Mouse (Mus musculus) A20 (cell line): ENCODE data around the gene Senp6.
"Not testable (repeated sequence)": the region's sequence is repeated elsewhere in the genome, so short reads cannot be mapped to it uniquely, and the experiment has no call there.

Experiments
- DNase-seq: peaks from one replicate; pipeline ENCODE4 v3.0.0-alpha.2; 2011; ENCODE audit warnings: low read depth, low spot score

The Senp6 gene

DNA sequence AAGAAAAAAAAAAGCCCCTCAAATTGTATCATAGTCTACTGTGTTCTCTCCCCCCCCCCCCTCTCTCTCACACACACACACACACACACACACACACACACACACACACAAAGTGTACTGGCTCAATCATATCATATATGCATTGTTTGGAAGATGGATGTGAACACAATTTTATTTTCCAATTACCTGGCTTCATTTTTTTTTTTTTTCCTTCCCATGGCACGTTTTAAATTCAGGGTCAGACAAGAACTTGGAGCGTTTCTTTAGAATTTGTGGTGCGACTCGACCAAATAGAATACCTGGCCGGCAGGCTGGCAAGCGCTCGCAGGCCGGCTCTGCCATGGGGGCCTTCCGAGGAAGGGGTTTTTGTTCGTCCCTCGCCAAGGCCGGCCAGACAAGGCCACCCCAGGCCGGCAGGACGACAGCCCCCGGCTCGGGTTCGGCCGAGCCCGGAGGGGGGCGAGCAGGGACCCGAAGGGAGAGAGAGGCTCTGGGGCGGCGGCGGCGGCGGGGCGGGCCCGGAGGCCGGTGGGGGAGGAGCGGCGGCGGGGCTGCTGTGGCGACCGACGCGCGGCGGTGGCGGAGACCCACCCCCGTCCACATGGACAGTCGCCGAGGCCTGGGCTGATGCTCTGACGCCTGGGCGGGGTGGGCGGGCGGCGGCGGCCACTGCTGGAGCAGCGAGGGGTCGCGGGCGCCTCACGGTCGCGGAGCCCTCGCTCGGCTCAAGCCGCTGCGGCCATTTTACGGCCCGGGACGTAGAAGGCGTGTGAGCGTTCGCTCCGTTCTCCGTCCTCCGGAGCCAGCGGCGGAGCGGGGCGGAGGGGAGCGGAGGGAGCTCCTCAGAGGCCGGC is at the start of gene Senp6:
TSS of gene Senp6 (plus strand) at position 537 of the 854 bp plus-strand sequence.
- peak; percentile 90 for DNase-seq

- no peak for DNase-seq
Observed at GRCm38 (mm10) chr9:80020429-80020828, 46.3 kb upstream of the Senp6 start.

DNA sequence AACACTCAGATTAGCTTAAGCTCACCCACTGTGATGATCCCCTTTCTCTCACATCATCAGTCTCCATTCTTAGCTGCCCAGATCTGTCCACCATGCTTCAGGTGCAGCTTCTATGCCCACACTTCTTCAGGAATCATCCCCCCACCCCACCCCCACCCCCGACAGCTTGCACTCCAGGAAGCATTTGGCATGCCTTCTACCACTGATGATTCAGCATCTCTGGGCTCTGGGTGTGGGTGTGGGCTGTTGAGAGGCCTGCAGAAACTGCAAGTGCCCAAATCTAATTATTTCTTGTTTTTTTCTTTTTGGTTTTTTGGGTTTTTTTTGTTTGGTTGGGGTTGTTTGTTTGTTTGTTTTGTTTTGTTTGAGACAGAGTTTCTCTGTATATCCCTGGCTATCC is 45.1 kb upstream of the Senp6 start:
- no peak for DNase-seq

DNA sequence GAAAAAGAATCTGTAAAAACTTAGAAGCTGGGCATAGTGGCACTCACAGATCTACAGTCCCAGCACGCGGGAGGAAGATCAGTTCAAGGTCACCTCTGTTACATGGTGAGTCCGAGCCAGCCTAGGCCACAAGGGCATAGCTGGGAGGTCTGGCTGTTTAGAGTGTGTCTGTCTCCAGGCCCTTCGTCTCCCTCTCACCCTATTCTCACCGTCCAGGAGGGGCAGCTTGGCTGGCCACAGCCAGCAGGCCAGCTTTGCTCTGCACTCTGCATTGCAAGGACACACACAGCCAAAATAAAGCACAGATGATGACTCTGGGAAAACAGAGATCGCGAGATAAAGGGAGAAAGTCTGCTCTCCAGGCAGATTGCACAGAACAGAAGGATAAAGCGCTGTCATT is 43.9 kb upstream of the Senp6 start:
- DNase-seq = no peak

GRCm38 (mm10) chr9:80025347-80025746 is 41.4 kb upstream of the Senp6 start:
- DNase-seq = not testable (repeated sequence)

DNA sequence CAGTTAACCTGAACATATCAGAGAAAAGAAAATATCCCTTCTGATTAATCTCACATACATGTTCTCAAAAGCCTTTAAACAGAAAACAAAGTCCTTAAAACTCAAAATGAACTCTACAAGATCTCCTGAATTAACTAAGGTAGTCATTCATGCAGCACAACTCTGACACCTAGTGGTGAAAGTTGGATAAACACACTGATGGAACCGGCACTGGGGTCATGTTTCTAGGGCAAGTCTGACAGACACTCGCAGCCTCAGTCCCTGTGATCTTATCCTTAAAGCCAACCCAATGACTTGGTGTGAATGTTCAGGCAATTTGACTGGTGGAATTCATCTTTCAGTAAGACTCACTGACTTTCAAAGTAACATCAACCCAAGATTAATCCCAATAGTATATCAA is 40.7 kb upstream of the Senp6 start:
- DNase-seq = peak; percentile 79

GRCm38 (mm10) chr9:80026581-80027021 is 40.1 kb upstream of the Senp6 start:
- no peak for DNase-seq

GRCm38 (mm10) chr9:80037262-80037996 is 29.3 kb upstream of the Senp6 start:
- DNase-seq = no peak

- DNase-seq = no peak
Observed at GRCm38 (mm10) chr9:80037997-80038383, 28.7 kb upstream of the Senp6 start.

GRCm38 (mm10) chr9:80039296-80039815 is 27.3 kb upstream of the Senp6 start:
- DNase-seq = no peak

DNA sequence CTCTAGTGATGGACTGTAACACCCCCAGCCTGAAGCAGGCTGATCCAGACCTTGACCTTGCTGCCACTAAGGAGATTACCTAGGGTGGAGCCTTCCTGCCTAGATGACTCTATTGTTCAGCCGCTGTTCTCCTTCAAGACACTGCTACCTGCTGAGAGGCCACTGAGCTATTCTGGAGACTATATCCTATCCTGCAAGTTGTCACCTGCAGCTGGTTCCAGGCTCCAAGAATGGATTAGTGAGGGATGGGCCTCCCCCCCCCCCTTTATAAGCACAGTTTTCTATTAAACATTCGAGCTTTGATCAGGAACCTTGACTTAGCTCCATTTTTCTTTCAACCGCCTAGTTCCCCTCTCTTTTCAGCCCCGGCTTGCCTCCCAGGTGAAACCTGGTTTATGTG is 22.4 kb upstream of the Senp6 start:
- not testable (repeated sequence) for DNase-seq

- DNase-seq = not testable (repeated sequence)
Observed at GRCm38 (mm10) chr9:80049271-80049670, 17.4 kb upstream of the Senp6 start.

DNA sequence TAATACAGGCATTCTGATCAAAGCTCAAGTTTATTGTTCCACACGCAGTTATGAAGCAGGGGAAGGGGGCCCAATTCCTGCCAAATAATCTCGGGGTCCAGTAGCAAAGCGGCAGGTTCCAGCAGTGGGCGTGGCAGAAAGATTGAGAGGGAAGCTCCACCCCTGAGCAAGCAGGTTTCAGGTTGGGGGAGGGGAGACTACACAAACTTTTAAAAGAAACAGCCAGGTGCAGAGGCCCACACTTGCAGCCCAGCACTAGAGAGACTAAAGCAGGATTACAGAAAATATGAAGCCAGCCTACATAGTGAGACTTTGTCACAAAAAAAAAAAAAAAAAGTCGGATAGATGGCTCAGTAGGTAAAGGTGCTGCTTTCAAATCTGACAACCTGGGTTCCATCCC is 13.8 kb upstream of the Senp6 start:
- DNase-seq = peak; percentile 90

DNA sequence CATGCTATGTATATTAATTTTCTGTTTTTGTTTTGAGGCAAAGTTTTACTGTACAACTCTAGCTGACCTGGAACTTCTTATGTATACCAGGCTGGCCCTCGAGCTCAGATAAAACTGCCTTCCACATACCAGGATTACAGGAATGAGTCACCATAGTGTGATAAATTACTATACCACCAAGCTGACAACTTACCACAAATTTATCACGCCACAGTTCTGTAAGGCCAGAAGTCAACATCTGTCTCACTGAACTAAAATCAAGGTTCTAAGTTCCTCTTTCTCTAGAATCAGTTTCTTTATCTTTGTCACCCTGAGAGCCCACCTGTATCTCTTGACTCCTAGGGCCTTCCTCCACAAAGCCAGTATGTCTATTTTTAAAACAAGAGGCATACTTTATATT is 9.0 kb upstream of the Senp6 start:
- DNase-seq = peak; percentile 91

DNA sequence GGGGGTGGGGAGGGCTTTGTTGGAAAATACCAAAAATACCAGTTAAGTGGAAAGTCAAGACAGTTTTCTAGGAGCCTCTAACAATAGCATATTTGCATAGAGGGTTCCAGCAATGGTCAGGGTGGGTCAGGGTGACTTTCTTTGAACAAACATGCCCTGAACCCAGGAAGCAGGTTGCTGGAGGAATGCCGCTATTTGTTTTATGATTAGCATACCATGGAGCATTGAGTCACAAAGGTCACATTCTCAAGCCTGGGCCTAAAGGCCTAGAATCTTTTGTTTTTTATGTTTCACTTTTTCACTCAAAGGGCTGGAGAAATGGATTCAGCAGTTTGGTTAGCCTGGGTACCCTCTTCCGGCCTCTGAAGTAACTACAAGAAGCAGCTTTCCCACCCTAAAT is 1.2 kb upstream of the Senp6 start:
- not testable (repeated sequence) for DNase-seq

DNA sequence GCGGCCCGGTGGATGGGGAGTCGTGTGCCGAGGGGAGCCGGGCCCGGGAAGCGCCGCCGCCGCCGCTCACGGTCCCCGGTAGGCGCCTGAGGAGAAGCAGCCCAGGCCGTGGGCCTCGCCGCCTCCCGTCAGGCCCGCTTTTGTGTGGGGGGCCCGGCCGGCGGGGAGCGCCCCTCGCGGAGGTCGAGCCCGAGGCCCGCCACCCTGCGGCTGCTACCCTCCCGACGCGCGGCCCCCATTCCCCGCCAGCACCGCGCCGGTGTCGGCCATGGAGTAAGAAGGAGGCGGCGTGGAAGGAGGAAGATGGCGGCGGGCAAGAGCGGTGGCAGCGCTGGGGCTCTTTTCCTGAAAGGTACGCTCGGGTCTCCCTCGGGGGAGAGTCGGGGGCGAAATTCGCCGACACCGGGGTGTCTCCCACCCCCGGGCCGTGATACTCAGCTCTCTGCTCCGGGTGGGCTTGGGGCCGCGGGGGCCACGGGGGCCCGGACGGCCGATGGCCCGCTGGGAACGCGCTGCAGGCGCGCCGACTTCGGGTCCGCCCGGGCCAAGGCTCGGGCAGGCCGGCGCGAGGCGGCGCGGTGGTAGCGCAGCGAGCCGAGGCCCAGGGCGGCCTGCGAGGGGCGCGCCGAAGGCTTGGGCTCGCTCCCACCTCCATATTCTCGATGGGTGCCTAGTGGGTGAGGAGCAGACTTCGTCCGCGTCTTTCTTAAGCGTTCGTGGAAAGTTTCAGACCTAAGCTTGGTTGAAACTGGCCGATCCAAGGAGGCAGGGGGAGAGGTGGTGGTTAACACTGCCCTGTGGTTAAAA is 721 bp downstream of the Senp6 start:
- peak; percentile 64 for DNase-seq

DNA sequence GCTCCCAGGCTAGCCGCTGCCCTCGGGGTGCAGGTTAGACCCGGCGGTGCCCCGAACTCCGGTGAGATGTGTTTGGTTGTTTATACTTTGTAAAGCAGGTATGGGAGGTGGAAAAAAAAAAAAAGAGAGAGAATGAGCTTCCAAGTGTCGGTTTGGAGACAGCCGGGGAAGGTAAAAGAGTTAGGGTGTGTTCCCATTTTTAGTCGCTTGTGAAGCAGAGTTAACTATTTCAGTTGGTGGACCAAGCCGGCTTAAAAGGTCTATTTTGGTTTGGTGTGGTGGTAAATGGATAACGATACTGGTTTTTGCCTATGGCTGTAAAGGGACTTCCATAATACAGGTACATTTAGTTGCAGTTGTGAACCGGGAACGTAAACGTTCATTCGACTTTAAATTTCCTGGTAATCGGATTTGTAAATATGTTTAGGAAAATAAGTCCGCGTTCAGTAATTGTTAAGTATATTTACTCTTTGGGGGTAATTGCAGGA is 1.4 kb downstream of the Senp6 start:
- peak; percentile 71 for DNase-seq

DNA sequence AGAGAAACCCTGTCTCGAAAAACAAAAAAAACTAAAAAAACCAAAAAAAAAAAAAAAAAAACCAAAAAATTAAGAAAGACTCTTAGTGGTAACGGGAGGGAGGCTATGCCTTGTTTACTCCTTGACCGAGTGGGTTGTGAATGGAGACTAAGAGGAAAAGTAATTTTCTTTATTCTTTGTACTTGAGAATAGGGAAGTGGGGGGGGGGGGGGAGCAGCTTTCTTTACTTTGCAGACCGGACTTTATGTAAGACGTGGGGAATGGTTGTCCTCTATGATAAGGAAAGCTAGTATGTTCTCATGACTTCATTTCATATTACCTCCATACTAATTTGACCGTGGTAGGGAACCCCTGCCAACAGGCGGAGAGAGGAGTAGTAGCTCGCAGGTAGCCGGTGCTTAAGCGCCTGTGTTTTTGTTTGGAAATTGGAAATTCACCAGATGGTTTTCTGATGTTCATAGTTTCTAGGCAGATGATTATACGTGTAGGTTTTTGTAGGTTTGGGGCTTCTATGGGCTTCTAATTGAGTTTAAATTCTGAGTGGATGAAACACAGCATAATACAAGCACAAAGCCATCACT is 2.1 kb downstream of the Senp6 start:
- DNase-seq = peak; percentile 76

- peak; percentile 50 for DNase-seq
Observed at GRCm38 (mm10) chr9:80070026-80070425, 3.3 kb downstream of the Senp6 start.

DNA sequence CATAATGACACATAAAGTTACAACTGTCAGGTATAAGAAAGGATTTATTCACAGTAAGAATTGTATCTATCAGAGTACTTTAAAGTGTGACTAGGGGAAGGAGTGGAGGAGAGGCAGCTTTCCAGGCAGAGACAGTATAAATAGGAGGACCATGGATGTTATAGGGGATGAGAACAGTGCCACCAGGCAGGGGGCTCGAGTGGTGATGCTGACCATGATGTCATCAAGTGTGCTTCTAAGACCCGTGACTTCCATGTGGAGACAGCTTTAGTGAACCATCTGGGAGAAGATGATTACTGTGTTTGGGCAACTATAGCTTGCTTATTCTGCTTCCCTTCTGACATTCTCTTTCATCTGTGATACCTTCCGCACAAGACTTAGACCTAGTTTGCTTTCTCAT is 4.9 kb downstream of the Senp6 start:
- peak; percentile 63 for DNase-seq

DNA sequence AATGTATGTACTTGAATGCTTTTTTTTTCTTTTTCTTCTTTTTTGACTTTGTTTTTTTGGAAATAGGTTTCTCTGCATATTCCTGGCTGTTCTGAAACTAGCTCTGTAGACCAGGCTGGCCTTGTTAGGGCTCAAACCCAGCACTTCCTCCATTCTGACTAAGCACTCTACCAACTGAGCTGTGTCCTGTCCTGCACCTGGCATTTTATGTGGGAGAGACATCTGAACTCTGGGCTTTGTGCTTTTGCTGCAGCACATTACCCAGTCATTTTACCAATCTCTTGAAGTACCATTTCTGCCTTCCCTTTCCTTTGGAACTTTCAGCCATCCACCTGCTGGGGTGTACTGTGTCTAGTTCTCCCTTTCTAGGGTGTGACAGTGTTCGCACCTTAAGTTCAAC is 7.4 kb downstream of the Senp6 start:
- DNase-seq = peak; percentile 72
